Mouse (Mus musculus) liver, embryonic 16.5 days (tissue): ENCODE results near the gene Acss2. TPM values are rescaled to one million over a fixed set of nuclear protein-coding genes. Genes with fewer than 3 reads are reported as not detected.

Experiments
- ATAC-seq: fragments of 200-750 bp; cut with Nextera tagmentation; 2 replicates; pipeline ENCODE4 v1.8.0; 2017; ENCODE audit warnings: low read depth, mild to moderate bottlenecking, moderate number of reproducible peaks, moderate library complexity
- H3K27ac ChIP-seq: fragments of 300-500 bp; sonication (generic); 2 replicates; pipeline ENCODE4 v1.5.1; 2014; ENCODE audit warnings: mild to moderate bottlenecking, low read length
- H3K27me3 ChIP-seq: fragments of 300-500 bp; sonication (generic); 2 replicates; pipeline ENCODE4 v1.6.1; 2014; ENCODE audit warnings: low read depth, low read length, mixed read lengths; ENCODE audit not compliant: control insufficient read depth, insufficient read depth
- H3K36me3 ChIP-seq: fragments of 300-500 bp; sonication (generic); 2 replicates; pipeline ENCODE4 v1.6.1; 2014; ENCODE audit warnings: mild to moderate bottlenecking; ENCODE audit not compliant: control insufficient read depth, insufficient read depth
- H3K4me1 ChIP-seq: fragments of 300-500 bp; sonication (generic); 2 replicates; pipeline ENCODE4 v1.6.1; 2014; ENCODE audit warnings: low read depth, low read length, mixed read lengths; ENCODE audit not compliant: control insufficient read depth
- H3K4me2 ChIP-seq: fragments of 300-500 bp; sonication (generic); 2 replicates; pipeline ENCODE4 v1.6.1; 2014; ENCODE audit warnings: low read depth, low read length, mixed read lengths
- H3K4me3 ChIP-seq: fragments of 300-500 bp; sonication (generic); 2 replicates; pipeline ENCODE4 v1.5.1; 2014; ENCODE audit warnings: low read depth, mild to moderate bottlenecking, low read length
- H3K9ac ChIP-seq: fragments of 300-500 bp; sonication (generic); 2 replicates; pipeline ENCODE4 v1.6.1; 2014; ENCODE audit warnings: low read depth, low read length
- H3K9me3 ChIP-seq: fragments of 300-500 bp; sonication (generic); replicated peaks from 2 replicates; pipeline ENCODE4 v1.6.1; 2016; ENCODE audit warnings: low read length; ENCODE audit not compliant: control insufficient read depth
- WGBS: fragments of 180-500 bp; shearing (Covaris S2); extraction: QIAGEN DNeasy Blood & Tissue Kit; methylation state at CpG from one replicate; pipeline ENCODE4 v1.1.7; 2014; ENCODE audit not compliant: insufficient replicate concordance; 5-methylcytosine and 5-hydroxymethylcytosine counted together
- microRNA counts: library from miRNA; unstranded; fragments of <30 nt; microRNA quantifications from one replicate; lab custom pipeline; 2016
- microRNA-seq: library from miRNA; unstranded; fragments of <30 nt; microRNA quantifications from one replicate; pipeline ENCODE4, GENCODE M21; 2016
- polyA plus RNA-seq: library from polyadenylated mRNA; unstranded; fragments of >200 nt; fragmentation: Nextera tagmentation; extraction: Ambion mirVana; gene quantifications from 2 replicates; pipeline ENCODE4 v1.2.1, GENCODE M21; 2015

The Acss2 gene
- polyA plus RNA-seq, 1 experiment from 2014 or later: 29.6 TPM

GRCm38 (mm10) chr2:155633731-155634130 is 116.0 kb downstream of the Acss2 start:
- H3K4me3 ChIP-seq: no peak overlapping the region
- H3K27ac ChIP-seq: no peak overlapping the region
- no peaks in the 10 kb centered on the region for H3K9me3 ChIP-seq
- peaks cover 6% of the 10 kb centered on the region; the same call in 1 of the 2 replicates for H3K36me3 ChIP-seq
- peaks cover 8% of the 10 kb centered on the region for H3K4me1 ChIP-seq
- no peak overlapping the region for H3K9ac ChIP-seq
- WGBS: 85% methylated on average over 9 of the region's 9 CpGs
- no peak overlapping the region for H3K4me2 ChIP-seq
- peaks cover 31% of the 10 kb centered on the region for H3K27me3 ChIP-seq
- ATAC-seq: no peak

- no peak overlapping the region for H3K27ac ChIP-seq
- WGBS: 70% methylated on average over 8 of the region's 8 CpGs
Observed at GRCm38 (mm10) chr2:155634562-155634961, 116.8 kb downstream of the Acss2 start.

More at GRCm38 (mm10) chr2:155634562-155634961, 116.8 kb downstream of the Acss2 start:
- Histone ChIP-seq H3K9me3 (no peaks in the 10 kb centered on the region), H3K4me3 (no peak overlapping the region), H3K27me3 (peaks cover 23% of the 10 kb centered on the region), H3K36me3 (peaks cover 6% of the 10 kb centered on the region; the same call in 1 of the 2 replicates), H3K4me2 (no peak overlapping the region), H3K4me1 (peaks cover 3% of the 10 kb centered on the region), H3K9ac (no peak overlapping the region)
- ATAC-seq: no peak

MicroRNAs within 50 kb of the gene (microRNA counts, 519-probe panel; counts per million panel counts)
- 2,227 counts per million, percentile 40 among the panel's probes with 10 or more counts for microRNA mmu-miR-499 (lab: Ali Mortazavi, UCI)

Small RNA genes lying within 50 kb of the gene (microRNA-seq; reads per million reads assigned to microRNA genes)
- 211 reads per million, percentile 61 among the genes with 10 or more reads in this experiment for gene Mir499

Other genes with a start within 250 kb of the Acss2 start
- 20.6 and 25.9 TPM in 2 replicates for gene Map1lc3a, start 241.7 kb upstream of the Acss2 start, polyA plus RNA-seq
- gene Pigu, start 160.5 kb upstream of the Acss2 start, polyA plus RNA-seq: 20.6 and 22.1 TPM in 2 replicates
- gene Trp53inp2, start 136.9 kb upstream of the Acss2 start, polyA plus RNA-seq: 4.4 and 5.7 TPM in 2 replicates
- gene Ncoa6, start 44.1 kb upstream of the Acss2 start, polyA plus RNA-seq: 4.4 and 5.1 TPM in 2 replicates
- 0.17 and 0.20 TPM in 2 replicates for gene Ggt7, start 289 bp downstream of the Acss2 start, polyA plus RNA-seq
- 77.8 and 81.1 TPM in 2 replicates for gene Gss, start 74.9 kb downstream of the Acss2 start, polyA plus RNA-seq
- gene Myh7b, start 93.3 kb downstream of the Acss2 start, polyA plus RNA-seq: 0.94 and 1.7 TPM in 2 replicates
- 49.7 and 50.7 TPM in 2 replicates for gene Trpc4ap, start 174.4 kb downstream of the Acss2 start, polyA plus RNA-seq
- gene Edem2, start 211.5 kb downstream of the Acss2 start, polyA plus RNA-seq: 29.5 and 30.3 TPM in 2 replicates
- gene Gm17581, start 217.9 kb downstream of the Acss2 start, polyA plus RNA-seq: not detected in 2 replicates
- gene Procr, start 233.2 kb downstream of the Acss2 start, polyA plus RNA-seq: 0.96 and 1.4 TPM in 2 replicates